Mouse (Mus musculus) right cerebral cortex, adult 18-20 months (tissue): ENCODE data around the gene Olfml2a.

ENCODE experiments used
- DNase-seq: peaks from one replicate; pipeline ENCODE4 v3.0.0; 2022; ENCODE audit warnings: mixed read lengths

The Olfml2a gene

DNA sequence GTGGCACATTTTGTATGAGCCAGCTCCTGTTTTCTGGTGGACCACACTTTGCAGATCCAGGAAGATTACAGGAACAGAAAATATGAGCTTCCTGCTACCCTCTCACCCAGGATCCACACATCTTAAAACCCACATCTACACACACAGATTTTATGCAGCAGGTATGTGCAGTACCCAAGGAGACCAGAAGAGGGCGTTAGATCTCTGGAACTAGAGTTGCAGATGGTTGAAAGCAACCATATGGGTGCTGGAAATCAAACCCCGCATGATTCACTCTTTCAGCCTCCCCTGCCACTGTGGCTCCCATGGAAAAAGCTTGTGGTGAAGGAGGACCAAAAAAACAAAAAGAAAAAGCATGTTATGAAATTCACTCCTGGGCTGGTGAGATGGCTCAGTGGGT, 7.3 kb downstream of the Olfml2a start:
- no peak for DNase-seq

DNA sequence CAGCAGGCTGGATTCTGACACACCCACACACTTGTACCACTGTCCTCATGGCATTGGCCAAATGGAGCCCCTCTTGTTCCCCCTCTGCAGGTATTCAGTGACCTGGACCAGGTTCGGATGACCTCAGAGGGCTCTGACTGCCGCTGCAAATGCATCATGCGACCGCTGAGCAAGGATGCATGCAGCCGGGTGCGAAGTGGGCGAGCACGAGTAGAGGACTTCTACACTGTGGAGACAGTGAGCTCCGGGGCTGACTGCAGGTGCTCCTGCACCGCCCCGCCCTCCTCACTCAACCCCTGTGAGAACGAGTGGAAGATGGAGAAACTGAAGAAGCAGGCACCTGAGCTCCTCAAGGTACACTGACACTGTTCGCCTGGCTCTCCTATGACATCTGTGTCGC, 9.6 kb downstream of the Olfml2a start:
- DNase-seq = no peak

DNA sequence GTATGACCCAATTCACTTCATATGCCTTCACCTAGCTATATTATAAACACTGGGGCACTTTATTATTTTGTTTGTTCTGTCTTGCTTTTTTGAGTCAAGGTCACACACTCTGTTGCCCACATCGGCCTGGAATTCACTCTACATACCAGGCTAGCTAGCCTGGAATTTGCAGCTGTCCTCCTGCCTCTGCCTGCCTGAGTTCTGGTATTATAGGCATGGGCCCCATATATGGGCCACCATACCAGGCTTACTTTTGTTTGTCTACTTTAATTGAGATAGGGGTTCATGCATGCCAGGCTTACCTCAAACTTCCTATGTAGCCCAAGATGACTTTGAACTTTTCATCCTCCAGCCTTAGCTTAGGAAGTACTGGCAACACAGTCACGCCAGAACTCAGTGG, 10.1 kb downstream of the Olfml2a start:
- DNase-seq = no peak

DNA sequence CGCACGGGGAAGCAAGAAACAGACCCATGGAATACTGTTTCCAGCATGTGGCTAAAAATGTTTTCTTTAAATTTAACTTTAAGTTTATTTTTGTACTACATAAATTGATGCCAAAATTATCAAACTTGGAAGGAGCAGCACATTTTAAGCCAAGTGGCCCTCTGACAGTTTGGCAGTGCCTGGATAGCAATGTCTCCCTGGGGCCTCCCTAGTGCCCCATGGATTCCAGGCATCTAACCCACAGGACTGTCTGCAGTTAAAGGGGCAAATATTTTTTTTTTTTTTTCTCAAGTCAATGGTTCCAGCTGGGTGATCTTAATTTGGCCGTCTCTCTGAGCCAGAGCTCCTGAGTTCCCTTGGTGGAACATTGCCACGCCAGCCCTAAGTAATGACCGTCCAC, 11.4 kb downstream of the Olfml2a start:
- DNase-seq = no peak

DNA sequence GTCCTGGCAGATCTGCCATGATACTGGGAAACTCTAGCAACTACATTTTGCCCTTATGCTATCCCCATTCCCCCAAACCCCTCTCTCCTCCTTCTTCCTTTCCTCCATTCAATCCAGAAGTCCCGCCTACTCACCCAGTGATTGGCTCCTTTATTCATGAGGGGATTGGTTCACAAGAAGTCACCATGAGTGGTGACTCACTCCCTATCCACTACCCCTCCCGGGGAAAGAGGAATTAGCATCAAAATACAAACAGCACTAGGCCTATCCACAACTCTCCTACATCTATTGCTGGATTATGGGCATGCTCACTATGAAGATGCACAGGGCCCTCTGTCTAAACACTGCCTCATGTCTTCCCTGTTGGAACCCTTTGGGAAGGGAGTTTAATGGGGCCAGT, 12.2 kb downstream of the Olfml2a start:
- DNase-seq = no peak

DNA sequence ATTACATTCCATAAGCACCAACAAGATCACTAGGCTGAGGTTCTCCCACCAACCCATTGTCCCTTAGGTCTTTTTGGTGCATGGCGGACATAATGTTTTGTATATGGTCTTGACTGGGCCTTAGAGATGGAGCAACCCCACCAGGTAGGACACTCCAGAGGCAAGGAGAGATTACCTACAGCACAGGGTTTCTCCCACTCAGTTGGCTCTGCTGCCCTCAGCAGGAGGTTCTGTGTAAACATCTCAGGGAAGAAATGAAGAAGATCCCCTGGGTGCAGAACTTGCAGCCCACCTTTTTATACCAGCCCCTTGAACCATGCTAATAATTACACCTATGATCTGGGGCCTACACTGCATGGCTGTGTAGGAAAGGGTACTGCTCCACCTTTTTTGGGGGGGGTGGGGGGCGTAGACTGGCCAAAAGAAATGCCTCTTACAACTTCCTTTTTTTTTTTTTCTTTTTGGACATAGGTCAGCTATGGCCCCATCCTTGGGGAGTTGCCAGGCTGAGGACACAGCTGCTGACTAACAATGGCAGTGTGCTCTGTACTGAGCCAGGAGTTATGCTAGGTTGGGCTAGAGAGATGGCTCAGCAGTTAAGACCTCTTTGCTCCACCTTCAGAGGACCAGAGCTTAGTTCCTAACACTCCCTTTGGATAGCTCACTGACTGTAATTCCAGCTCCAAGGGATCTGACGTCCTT, 12.8 kb downstream of the Olfml2a start:
- no peak for DNase-seq

DNA sequence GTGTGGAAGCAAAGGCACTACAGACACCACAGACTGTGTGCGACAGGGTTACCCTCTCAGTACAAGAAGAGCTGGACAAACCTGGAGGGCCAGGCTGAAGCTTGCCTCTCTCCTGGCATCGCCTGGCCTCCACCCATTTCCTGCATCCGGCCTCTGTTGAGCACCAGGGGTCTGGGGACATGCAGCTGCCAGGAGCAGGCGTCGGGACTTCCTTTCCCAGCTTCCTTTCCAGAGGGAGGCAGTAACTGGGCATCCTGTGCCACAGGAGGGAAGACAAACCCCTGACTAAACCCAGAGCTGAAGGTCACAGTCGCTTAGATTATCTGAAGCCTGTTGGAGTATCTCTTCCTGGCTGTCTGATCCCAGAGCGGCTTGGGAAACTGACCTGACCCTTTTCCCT, 15.8 kb downstream of the Olfml2a start:
- no peak for DNase-seq

DNA sequence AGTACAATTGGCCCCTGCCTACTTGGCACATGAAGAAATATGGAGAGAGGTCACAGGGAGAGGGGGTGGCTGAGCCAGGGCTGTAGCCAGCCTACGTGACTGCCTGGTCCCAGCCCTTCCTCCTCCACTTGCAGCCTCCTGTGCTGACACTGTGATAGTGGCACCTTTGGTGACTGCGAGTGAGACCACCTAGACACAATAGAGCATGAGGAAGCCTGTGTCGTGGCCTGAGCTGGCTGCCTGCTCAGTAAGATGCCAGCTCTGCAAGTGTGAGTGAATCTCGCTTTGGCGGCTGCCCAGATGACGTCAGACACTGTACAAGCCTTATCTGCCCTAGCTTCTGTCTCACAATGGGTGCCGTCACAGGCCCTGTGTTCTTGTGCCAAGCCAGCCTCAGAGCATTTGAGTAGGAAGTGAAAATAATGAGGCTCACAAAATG, 18.5 kb downstream of the Olfml2a start:
- peak; percentile 80 for DNase-seq

DNA sequence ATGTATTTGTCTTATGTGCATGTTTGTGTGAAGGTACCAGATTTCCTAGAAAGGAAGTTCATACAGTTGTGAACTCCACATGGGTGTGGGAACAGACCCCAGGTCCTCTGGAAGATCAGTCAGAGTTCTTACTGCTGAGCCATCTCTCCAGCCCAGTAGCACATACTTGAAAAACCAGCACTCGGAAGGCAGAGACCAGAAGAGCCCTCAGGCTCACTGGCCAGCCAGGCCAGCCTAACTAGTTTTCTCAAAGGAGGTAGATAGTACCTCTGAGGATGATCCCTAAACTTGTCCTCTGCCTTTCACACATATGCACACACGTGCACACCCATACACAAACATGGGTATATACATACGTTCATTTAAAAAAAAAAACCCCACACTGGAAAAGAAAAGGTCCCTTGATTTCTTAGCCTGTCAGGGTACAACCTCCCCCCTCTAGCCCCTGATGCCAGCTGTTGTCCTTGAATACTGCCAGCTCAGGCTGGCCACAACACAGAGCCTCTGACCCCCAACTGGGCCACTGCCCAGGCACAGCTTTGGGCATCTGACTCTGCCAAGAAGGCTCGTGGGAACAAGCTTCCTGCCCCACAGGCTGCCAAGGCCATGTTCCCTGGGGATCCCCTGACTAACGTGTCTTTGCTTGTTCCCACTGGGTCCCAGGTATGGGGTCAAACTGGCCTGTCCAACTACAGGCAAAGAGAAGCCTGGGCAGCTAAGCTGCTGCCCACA, 21.5 kb downstream of the Olfml2a start:
- peak; percentile 66 for DNase-seq

DNA sequence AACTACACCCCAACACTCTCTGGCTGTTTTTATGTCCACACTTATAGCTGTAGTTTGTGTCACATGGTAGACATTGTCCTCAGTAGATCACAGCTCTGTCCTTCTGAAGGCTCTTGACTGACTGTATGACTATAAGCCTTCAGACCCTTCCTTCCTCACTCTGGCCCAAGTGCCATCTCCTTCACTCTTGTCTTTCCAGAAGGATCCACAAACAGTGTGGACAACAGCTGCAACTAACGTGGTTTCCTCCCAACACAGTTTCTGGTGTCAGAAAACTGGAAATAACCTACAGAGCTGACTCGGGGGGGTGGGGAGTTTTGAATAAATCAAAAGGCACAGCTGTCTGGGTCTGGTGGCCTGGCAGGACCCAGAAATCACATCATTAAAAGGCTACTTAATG, 24.3 kb downstream of the Olfml2a start:
- DNase-seq = no peak

DNA sequence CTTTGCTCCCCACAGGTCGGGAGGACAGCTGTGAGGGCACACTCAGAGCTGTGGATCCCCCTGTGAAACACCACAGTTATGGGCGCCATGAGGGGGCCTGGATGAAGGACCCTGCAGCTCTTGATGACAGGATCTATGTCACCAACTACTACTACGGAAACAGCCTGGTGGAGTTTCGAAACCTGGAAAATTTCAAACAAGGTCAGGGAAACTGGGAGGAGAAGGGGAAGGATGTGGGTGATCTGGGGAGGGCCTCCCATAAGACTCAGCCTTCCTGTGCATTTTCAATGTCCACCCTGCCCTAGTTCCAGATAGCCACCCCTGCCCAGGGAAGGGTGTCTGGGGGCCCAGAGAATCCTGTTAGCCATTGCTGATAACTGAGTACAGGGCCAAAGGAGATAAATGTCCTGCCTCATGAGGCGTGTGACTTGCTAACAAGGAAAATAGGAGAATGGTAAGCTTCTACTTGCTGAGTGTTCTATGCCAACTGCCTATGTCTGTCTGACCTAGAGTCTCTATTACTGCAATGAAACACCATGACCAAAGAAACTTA, 26.0 kb downstream of the Olfml2a start:
- DNase-seq = no peak

DNA sequence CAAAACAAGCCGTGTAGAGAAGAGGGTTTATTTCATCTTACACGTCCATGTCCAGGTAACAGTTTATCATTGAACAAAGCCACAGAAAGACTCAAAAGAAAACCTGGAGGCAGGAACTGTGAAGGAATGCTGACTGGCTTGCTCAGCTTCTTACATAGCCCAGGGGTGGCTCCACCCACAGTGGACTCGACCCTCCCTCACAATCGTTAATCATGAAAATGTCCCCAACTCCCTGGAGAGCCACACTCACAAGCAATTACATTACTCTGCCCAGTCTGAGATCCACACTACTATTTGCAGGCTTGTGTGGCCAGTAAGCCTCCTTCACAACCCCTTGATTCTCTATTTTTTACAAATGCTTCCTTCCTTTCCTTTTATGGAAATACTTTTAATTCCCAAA, 32.4 kb downstream of the Olfml2a start:
- no peak for DNase-seq

DNA sequence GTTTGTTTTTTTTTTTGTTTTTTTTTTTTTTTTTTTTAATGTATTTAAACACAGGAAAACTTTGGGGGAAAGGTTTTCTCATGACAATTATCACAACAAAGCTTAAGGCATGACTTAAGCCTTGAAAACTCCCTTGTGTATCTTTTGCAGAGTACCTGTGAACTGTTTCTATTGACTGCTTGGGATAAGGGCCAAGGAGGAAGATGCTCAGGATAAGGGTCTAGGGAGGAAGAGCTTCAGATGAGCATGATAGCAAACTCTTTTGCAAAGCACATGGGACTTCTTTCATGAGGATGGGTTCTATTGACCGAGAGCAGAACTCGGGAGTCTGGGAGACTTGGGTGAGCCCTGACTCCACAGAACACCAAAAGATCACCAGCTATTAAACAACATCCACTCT, 37.9 kb downstream of the Olfml2a start:
- no peak for DNase-seq

DNA sequence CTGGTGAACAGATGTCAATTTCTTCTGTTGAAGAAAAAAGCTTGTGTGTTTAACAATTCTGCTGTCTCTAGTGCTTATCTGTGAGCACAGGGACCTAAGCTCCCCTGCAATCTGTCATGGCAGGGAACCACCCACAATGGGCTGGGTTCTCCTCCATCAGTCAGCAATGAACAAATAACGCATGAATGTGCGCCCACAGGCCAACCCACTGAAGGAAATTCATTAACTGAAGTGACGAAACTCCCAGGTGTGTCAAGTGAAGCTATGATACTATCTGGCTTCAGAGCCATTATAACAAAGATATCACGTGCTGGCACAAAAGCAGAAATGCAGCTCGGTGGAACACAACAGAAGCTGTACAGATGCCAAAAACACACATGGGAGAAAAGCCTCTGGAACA, 38.3 kb downstream of the Olfml2a start:
- no peak for DNase-seq

DNA sequence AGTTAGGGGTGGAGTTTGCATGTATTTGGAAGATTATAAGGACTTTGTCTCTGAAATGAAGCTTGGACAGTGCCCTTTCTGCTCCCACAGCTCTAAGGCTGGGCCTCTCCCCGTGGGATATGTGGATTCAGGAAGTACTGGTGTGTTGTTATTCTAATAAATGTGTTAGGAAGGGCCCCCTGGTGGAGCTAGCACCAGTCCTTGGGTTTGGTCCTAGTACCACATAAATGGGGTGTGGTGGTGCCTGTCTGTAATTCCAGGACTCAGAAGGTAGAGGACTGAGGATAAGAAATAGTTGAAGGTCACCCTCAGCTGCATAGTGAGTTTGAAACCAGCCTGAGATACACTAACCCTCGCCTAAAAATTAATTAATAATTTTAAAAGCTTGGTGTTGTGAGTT, 41.4 kb downstream of the Olfml2a start:
- no peak for DNase-seq

DNA sequence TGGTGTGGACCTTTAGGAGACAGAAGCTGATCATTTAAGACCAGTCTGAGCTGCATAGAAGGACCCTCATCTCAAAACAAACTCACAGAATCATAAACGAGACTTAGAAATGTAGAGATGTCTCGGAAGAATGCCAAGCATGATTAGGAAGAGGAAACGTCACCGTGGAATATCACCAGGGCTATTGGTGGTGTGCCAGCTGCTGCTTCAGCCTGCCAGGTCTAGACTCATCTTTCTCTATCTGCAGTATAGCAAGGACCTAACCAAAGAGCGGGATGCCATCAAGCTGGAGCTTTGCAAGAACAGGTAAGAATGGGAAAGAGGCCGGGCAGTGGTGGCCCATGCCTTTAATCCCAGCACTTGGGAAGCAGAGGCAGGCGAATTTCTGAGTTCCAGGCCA, 41.9 kb downstream of the Olfml2a start:
- no peak for DNase-seq

DNA sequence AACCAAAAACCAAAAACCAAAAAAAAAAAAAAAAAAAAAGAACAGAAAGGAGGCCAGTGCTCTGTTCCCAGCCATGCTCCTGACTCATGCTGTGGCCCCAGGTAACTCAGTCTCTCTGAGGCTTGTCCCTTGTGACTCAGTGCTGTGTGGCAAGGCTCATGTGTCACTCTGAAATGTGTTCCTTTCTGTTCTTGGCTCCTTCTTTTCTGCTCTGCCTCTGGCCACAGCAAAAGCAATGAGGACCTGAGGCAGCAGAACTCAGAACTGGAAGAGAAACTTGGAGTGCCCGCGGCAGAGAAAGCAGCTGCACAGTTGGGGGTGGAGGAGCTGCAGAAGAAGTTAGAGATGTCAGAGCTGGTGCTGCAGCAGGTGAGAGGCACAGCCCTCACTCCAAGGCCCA, 42.4 kb downstream of the Olfml2a start:
- no peak for DNase-seq

DNA sequence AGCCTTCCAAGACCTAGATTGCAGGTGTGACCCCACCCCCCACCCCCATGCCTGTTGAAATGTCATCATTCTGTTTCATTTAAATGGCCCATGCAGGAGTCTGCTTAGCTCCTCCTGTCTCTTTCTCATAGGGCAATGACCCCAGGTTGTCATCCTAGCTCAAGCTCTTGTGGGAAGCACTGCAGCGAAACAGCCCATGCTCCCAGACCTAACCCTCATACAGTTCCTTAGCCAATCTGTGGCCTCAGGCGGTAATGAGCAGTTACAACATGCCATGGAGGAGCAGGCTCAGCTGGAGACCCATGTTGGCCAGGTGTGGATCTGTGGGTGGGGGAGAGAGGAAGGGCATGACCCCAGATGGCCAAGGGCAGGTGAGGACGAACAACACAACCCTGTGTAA, 43.4 kb downstream of the Olfml2a start:
- no peak for DNase-seq

DNA sequence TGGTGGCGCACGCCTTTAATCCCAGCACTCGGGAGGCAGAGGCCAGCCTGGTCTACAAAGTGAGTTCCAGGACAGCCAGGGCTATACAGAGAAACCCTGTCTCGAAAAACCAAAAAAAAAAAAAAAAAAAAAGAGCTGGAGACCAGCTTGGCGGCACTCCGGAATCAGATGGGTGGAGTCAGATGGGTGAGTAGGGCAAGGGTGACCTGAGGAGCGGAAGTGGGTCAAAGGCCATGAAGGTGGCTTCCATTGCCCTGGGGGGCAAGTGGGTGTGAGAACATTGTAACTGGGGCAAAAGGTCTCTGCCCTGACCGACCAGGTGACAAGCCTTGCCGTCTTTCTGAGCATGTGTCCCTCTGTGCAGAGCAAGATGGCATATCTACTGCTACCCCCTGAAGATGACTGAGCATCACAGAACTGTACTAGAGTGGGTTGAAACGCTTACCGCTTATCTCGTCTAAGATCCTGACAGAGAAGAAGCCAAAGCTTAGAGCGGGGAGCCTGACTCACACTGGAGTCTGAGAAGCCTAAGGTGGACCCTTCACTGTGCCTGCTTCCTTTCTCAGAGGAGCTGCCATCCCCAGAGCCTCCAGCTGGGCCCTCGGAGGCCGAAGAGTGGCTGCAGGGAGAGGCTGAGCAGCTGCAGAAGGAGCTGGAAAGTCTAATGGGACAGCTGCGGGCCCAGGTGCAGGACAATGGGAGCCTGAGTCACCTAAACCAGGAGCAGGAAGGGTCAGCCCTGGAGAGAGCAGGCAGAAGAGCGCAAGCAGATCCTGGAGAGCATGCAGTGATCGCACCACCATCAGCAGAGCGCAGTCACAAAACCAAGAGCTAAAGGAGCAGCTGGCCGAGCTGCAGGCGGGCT, 44.4 kb downstream of the Olfml2a start:
- no peak for DNase-seq

DNA sequence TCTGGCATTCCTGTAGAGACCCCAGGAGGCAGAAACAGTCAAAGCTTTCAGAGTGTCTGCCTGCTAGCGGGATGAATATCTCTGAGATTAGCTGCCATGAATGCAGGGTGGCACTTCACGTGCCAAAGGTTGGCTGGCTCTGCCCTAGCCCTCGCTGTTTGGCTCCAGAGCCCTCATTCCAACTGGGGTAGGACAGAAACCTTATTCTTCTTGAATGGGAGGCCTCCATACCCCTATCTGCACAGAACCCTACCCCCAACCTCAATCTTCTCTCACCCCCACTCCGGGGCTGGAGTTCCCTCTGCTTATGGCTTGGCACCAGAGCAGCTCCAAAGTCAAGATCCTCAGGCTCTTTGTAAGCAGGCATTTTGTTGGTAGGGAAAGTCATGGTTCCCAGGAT, 46.1 kb downstream of the Olfml2a start:
- no peak for DNase-seq

DNA sequence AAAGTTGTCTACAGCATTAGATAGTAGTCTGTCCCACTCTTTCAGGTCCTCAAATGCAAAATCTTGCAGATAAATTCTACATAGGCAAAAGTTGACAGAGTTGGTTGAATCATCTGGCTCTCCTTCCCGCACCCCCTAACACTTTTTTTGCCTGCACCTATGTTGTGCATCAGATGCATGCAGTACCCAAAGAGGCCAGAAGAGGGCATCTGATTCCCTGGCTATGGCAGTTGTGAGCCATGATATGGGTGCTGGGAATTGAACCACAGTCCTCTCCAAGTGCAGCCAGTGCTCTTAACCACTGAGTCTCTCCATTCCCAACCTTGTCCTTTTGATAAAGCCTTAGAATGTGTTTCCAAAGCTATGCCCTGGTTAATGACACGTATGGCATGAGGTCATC, 51.7 kb downstream of the Olfml2a start:
- no peak for DNase-seq

DNA sequence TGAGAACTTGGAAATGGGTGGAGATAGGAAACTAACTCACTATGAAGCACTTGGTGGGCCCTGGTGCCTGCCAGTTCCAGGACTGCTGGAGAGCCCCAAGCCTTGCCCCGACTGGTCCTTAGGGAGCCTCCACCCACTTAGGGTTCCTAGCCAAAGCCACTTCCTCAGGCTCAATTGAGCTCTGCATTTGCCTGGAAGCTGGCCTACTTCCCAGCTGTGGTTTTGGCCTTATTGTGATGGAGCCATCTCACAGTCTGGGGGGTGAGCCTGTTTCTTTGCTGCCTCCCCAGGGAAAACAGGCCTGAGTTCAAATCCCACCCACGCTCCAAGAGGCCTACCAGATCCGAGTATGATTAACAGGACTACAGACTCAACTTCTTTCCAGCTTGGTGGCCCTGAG, 54.8 kb downstream of the Olfml2a start:
- no peak for DNase-seq

DNA sequence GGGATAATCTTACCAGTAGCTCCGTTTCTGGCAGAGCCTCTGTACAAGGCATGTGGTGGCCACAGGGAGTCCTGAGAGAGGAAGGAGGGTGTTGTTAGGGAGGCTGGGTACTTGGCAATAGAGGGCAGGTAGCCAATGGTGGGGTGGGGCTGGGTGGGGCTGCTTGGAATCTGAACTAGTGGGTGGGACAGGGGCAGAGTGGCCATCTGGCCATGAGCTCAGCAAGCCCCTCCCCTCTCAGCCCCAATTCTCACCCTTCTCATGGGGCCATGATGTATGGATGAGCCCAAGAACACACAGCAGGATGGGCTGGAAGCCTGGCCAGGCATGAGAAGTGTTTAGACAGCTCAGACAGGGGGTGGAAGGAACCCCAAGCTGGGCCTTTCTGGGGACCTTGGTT, 55.6 kb downstream of the Olfml2a start:
- no peak for DNase-seq
